Mouse (Mus musculus) adrenal gland, postnatal 10 days (tissue): ENCODE results near the gene Arid3a. TPM values are rescaled to one million over a fixed set of nuclear protein-coding genes. Genes with fewer than 3 reads are reported as not detected.

ENCODE experiments used
- DNase-seq: peaks from one replicate; pipeline ENCODE4 v3.0.0; 2021; ENCODE audit warnings: mixed read lengths
- total RNA-seq, 2 experiments: library from RNA; stranded (reverse); gene quantifications; 2 replicates each; pipeline ENCODE4 v1.2.3; 2021

The Arid3a gene
- total RNA-seq, 2 experiments from 2014 or later = 6.3 to 8.1 TPM

DNA sequence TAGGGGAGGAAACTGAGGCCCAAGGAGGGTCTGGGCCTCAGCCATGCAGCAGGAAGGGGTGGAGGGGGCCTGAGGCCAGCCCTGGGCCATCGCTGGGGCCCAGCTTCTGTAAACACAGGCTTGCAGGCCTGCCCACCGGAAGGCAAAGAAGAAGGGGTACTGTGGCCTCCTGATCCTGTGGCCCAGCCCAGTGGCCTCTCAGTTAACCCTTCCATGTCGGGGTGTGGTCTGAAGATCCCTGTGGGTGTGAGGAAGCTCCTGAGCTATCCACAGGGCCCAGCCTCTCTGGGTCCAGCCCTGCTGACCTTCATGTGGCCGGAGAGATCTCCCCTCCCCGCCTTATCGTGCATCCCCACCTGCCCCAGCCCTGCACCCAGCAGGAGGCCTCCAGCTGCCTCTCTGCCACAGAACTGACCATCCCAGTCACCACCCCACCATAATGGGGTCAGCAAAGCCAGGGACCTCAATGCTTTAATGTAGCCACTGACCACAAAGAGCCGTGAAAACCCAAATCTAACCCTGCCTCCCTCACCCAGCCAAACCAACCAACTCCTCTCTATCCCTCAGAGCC lies 20.0 kb downstream of the Arid3a start:
- no peak for DNase-seq

DNA sequence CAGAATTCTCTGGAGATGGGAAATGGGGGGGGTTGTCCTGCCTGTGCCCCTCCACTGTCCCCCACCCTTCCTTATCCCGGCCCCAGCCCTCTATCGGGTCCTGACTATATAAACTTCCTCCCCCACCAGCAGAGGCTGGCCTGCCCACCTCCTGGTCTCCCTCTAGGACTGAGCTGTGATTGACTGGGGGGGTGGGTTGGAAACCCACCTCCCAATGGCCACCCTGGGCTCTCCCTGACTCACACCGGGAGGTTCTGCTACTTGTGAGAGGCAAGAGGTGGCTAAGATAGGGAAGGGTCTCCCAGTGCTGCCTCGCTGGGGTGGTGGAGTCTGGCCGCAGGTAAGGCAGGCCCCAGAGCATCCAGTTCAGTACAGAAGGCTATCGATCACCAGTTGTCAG lies 20.7 kb downstream of the Arid3a start:
- DNase-seq = no peak

DNA sequence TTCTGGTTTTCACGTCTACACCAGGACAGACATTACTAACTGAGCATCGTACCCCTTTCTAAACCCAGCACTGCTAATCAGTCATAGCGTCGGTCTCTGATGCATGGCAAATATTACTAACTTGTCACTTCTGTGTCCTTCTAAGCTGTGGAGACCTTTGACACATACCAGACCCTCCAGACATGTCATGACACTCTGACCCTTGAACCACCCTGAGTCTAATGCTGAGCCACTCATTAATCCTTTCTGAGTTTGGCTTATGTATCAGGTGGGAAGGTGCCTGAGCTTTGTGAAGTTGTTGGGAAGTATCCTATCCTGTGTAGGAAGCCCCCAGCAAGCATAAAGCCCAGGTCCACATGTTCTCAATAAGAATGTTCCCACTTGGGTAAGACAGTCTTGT lies 23.0 kb downstream of the Arid3a start:
- DNase-seq = no peak

DNA sequence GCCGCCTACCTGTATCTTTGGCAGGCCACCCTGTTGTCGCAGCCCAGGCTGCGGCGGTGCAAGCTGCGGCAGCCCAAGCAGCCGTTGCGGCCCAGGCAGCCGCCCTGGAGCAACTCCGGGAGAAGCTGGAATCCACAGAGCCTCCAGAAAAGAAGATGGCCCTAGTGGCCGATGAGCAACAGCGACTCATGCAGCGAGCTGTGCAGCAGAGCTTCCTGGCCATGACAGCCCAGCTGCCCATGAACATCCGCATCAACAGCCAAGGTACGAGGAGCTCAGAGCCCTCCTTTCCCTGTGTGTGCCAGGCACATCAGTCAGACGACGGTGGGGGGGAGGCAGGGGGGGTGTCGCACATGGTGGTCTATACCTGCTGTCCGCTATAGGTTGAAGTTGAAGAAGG lies 23.8 kb downstream of the Arid3a start:
- DNase-seq = no peak

DNA sequence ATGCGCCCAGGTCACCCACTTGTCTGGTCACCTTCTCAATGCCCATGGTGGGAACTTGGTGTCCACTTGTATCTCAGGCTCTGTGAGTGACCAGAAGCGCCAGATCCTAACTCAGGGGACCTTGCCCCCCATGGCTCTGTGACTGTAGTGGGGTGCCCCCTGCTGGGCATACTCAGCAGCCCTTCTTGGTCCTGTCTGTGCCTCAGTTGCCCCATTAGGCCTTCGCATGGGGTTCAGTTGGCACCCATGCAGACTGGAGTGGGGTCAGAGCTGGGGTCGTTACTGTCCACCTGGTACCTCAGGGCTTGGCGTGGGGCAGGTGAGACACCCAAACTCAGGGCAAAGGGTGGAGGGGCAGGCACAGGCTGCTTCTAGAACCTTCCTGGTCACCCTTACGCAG lies 27.1 kb downstream of the Arid3a start:
- peak; percentile 54 for DNase-seq

DNA sequence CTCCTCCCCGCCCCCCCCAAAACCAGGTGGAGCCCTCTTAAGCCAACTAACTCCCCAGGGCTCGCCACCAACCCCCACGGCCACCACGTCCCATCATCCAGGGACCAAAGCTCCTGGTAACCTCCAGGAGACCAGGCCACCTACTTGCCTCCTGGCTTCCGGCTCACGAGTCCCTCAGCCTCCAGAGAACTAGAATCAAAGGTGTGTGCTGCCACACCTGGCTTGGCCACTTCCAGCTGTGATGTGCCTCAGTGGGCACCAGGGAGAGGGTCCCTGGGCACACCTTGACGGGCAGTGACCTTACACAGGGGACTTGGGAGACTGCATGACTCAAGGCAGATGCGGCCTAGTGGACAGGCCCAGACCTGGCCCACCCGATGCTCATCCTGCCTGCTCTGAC lies 28.8 kb downstream of the Arid3a start:
- no peak for DNase-seq

DNA sequence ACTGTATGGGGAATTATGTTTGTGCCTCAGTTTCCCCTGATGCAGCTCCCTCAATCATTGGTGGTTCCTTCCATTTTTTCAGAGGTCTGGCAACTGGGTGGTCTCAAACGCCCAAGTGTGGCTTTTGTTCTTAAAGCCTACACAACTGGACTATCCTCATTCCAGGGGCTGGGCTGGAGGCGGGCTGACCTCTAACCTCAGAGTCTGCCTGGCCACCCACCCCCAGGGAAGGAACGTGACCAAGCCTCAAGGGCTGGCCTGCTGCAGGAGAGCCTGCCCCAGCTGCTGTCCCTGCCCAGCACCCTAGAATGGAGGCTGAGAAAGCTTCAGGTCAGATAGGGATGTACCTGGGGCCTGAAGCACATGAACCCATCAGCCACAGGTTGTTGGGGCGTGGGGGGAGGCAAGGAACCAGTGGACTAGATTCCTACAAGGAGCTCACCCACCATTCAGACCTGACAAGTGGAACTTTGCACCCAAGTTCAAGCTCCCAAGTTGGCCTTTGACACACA lies 29.9 kb downstream of the Arid3a start:
- DNase-seq = no peak

DNA sequence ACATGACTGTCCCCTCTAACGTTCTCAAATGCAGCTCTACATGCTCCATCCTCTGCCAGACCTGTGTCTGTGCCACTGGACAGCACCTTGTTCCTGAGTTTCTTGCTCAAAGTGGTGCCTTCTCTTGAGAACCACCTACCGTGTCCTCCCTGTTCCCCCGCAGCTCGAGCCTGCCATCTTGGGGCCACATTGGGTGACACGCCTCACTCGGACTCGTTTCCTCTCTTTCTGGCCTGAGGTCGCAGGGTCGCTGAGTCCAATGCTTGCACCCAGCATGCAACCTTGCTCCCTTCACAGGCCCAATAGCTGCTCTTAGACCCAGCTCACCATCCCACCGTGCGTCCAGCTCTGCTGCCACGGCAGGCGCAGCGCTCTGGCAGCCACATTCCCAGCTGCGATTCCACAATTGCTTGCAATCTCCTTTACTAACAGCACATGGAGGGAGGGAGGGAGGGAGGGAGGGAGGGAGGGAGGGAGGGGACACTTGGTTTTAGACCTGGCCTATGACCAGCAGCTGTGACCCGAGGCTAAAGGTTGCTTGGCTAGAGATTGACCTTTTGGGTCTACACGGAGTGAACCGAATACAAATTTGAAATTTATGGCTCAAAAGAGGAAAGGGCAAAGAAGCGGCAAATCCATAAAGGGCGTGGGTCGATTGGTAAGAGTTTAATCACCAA lies 31.4 kb downstream of the Arid3a start:
- peak; percentile 90 for DNase-seq

DNA sequence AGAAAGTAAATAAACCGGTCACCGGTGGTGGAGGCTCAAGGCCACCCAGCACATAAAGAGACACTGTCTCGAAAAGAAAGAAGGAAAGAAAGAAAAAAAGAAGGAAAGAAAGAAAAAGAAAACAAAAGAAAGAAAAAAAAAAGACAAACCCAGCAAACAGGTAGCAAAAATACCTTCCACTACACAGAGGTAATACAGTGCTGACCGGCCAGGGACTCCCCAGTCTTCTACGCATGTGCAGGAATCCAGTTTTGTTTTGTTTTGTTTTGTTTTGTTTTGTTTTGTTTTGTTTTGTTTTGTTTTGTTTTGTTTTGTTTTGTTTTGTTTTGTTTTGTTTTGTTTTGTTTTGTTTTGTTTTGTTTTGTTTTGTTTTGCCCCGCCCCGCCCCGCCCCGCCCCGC lies 32.6 kb downstream of the Arid3a start:
- DNase-seq = peak; percentile 57

DNA sequence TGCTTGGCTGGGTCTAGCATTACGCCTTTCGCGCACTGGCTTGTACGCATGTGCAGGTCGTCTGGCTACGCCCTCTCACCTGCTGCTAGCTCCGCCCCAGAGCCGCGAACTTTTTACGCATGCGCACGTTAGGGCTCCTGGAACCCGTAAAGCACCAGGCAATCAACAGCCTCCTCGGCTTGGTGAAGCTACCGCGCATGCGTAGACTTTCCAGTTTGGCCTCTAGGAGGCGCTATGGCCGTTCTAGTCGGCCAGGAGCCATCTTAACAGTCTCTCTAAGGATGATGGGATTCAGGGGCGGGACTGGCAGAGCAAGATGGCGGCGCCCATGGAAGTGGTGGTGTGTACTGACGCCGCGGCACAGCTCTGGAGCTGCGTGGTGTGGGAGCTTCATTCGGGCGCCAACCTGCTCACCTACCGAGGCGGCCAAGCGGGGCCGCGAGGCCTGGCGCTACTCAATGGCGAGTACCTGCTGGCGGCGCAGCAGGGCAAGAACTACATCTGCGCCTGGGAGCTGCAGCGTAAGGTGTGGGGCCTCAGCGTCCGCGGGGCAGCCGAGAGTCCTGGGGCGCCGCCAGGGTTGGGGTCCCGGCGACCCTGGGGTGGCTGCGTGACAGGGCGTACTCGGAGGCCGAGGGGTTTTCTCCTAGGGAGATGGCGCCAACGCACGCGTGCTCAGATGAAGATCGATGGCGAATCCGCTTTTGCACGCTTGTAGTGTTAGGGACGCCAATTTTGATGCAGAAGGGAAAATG lies 33.2 kb downstream of the Arid3a start, which contains the start of gene Wdr18:
Wdr18 (plus strand) TSS at position 306 of the 755 bp plus-strand sequence.
- DNase-seq = peak; percentile 100

DNA sequence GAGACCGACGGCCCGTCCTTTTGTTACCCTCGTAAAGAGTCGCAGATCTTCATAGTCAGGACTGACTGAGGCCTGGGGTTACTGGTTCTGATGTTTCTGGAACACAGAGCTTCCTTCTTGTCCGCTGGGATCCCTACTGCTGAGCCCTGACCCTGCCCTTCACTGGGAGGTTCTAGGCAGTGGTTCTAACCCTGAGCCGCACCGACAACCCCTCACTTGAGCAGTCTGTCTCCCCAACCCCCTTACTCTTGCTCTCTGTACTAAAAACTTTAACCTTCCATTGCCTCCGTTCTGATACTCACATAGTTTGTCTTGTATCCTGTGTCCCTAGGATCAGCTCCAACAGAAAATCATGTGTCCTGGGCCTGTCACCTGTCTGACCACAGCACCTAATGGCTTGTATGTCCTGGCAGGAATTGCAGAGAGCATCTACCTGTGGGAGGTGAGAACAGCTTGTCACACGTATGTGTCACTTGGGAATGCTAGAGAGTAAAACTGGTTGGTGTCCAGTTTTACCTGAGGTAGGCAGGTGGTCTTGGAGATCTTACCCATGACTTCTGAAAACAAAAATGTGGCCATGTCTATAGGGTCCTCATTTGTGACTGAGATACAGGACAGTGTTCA lies 33.9 kb downstream of the Arid3a start:
- no peak for DNase-seq

DNA sequence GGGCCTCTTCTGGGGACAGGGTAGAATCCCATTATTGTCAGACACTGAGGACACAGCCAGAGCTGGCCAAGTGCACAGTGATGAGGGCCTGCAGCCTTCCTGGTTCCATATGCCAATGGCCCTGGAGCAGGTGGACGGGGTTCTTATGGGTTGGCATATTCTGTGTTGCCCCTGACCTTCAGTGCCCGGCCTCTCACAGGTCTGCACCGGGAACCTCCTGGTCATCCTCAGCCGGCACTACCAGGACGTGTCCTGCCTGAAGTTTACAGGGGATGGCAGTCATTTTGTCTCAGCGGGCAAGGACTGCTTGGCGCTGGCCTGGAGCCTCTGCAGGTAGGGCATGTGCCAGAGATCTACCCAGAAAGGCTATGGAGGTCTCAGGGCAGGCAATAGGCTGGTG lies 37.9 kb downstream of the Arid3a start:
- no peak for DNase-seq

DNA sequence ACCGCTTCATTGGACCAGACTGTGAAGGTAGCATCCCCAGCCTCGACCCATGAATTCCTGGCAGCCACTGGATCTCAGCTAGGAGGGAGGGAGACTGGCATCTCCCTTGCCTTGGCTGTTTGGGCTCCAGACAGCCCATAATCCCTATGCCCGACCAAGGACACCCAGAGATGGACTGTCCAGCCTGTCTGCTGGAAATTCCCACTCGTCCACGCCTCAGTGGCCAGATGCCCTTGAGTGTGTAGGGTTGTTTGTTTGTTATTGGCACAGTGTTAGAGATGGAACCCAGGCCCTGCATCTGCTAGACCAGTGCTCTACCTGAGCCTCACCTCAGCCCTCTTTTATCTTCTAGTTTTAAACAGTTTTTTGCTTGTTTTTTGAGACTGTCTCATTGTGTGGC lies 38.5 kb downstream of the Arid3a start:
- DNase-seq = no peak

DNA sequence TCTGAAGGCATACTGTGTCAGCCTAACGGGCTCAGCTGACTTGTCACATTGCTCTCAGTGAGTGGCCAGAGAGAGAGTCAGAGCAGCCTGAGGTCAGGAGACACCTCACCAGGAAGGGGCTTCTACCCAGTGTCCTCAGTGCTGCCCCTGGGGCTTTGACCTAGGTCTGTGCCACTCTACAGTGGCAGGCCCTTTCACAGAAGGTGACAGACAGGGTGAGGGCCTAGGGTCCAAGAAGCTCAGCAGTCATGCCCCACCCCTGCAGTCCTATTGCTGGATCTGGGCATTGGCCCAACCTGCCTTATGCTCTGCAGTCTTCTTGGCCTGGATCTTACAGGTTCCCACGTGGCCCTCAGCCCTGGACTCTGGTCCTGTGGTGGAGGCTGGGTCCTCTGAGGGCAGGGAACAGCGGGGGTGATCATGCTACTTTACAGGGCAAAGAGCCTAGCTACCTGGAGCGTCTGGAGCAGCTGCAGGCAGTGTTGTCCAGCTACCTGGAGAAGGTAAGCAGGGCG lies 40.1 kb downstream of the Arid3a start:
- DNase-seq = peak; percentile 51

DNA sequence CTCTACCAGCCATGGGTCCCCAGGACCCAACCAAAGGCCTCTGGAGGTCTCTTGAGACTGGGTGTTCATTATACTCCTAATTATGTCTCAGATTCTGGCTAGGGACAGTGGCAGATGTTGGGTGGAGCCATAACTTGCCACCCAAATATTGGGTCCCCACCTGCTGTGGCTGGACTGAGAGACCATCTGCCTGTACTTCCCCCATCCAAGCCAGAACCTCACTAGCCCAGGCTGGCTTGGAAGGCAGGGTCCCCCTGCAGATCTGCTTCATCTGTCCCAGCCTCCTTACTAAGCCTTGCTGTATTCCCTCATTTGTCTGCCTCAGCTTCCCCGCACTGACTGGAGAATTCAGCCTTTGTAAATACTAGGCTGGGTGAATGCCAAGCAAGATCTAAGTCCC lies 41.3 kb downstream of the Arid3a start:
- no peak for DNase-seq

DNA sequence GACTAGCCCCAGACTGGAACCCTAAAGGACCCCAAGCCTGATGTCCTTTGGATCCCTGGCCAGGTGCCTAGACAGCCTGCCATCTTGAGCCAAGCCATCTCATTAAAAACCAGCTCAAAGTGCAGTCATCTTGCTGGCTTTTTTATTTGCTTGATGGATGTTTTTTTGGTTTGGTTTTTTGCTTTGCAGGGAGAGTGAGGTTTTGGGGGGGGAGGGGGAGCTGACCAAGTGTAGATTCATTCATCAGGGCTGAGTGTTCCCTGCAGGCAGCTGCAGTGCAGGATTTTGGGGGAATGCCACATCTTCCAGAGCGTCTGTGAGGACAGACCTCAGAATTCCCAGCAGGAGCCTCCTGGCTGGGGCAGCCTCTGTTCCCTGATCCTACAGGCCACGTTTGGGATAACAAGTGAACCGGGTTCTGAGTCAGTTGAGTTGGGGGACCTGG lies 42.3 kb downstream of the Arid3a start:
- DNase-seq = no peak

DNA sequence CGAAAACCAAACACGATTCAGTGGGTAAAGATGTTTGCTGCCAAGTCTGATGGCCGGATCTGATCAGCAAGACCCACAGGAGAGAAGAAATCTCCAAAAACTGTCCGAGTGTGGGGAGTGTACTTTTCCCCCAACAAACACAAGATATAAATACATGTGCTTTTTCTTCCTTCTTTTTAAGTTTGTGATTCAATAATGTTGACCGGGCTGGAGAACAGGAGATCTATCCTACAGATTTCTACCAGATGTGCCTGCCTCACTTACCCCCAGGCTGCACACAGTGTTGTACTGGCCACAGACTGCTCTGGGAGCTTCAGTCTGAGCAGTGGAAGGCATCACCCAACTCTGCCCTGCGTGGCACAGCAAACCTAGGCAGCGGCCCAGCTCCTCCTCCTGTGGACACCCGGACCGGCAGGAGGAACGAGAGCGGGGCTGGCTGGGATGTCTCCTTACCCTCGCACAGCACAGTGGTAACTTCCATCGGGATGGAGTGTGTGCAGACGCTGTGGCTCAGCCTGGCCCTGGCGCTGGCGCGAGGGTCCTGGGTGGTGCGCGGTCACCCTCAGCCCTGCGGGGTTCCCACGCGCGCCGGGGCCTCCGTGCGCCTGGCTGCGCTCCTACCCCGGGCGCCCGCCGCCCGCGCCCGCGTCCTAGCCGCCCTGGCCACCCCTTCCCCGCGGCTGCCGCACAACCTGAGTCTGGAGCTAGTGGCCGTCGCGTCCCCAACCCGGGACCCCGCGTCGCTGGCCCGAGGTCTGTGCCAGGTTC lies 43.8 kb downstream of the Arid3a start, which contains the start of gene Grin3b:
Grin3b (plus strand) TSS at position 301 of the 768 bp plus-strand sequence.
- DNase-seq = peak; percentile 39

DNA sequence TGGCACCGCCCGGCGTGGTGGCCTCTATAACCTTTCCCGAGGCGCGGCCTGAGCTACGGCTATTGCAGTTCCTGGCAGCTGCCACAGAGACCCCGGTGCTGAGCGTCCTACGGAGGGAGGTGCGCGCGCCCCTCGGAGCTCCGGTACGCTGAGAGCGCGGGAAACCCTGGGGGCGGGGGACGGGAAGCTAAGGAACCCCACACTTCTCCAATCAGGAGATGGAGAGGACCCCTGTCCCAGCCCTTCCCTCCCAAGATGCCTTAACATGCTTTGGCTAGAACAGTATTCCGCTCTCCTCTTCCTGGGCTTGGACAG lies 44.3 kb downstream of the Arid3a start:
- DNase-seq = no peak

DNA sequence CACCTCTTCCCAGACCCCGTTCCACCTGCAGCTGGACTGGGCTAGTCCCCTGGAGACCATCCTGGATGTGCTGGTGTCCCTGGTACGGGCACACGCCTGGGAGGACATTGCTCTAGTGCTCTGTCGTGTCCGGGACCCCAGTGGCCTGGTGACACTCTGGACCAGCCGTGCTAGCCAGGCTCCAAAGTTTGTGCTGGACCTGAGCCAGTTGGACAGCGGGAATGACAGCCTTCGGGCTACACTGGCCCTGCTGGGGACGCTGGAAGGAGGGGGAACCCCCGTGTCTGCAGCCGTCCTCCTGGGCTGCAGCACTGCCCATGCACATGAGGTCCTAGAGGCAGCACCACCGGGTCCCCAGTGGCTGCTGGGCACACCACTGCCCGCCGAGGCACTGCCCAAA lies 46.0 kb downstream of the Arid3a start:
- DNase-seq = peak; percentile 60

DNA sequence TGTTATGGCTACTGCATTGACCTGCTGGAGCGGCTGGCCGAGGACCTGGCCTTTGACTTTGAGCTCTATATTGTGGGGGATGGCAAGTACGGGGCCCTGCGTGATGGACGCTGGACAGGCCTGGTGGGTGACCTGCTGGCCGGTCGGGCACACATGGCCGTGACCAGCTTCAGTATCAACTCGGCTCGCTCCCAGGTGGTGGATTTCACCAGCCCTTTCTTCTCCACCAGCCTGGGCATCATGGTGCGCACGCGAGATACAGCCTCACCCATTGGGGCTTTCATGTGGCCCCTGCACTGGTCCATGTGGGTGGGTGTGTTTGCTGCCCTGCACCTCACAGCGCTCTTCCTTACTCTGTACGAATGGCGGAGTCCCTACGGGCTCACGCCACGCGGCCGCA lies 47.2 kb downstream of the Arid3a start:
- DNase-seq = no peak

DNA sequence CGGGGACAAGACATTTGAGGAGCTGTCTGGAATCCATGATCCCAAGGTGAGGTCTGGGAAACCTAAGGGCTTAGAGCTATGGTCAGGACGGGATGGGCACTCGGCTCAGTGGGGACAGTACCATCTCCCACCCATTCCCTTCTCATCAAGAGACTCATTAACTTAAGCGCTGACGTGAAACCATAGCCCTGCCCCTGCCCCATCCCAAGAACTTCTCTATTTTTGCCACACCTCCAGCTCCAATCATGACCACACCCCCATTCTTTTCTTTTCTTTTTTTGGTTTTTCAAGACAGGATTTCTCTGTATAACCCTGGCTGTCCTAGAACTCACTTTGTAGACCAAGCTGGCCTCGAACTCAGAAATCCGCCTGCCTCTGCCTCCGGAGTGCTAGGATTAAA lies 47.8 kb downstream of the Arid3a start:
- no peak for DNase-seq
